Mouse (Mus musculus) gastrocnemius, adult 8-10 months (tissue): ENCODE data around the gene Mgat5b. TPM values are rescaled to one million over a fixed set of nuclear protein-coding genes. Genes with fewer than 3 reads are reported as not detected.
A peak's percentile ranks its signal among the peaks of the same experiment; 100 is the strongest.

Source experiments
- DNase-seq, 2 experiments: peaks; one replicate each; pipeline ENCODE4 v3.0.0; 2022; ENCODE audit warnings: low spot score in 2 of 2
- total RNA-seq, 4 experiments: library from RNA; stranded (reverse); gene quantifications; 2 replicates each; pipeline ENCODE4 v1.2.4; 2022

Mgat5b gene
- total RNA-seq, 4 experiments from 2014 or later: not detected

DNA sequence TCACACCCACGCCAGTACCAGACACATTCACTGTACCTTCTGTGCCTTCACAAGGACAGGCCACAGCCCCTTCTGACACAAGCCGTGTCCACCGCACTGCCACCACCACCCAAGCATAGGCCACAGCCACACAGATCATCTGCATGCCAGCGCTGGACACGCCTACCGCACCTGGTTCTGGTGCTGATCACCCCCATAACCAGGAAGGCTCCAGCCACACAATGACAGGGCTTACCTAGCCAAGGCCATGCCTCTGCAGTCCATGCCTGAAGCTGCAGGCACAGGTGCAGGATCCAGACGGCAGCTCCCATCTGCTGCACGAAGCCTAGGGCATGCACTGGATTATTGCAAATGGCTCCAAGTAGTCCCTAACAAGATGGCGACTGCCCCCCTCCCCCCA, 54.8 kb downstream of the Mgat5b start:
- DNase-seq: no peak

DNA sequence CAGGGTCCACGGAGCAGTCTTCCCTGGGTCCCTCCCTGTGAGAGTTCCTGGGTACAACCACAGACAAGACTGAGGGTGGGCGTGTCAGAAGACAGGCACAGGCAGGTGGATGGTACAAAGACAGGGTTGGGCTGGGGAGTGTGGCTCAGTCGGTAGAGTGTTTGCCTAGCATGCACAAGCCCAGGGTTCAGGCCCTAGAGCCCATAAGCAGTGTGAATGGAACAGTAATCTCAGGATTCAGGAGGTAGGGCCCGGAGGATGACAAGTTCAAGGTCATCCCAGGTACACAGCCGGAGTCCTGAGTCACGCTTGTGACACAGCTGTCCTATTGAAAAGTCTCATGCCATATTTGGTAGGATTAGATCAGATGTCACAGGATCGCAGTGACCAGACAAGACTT, 55.7 kb downstream of the Mgat5b start:
- DNase-seq: no peak

DNA sequence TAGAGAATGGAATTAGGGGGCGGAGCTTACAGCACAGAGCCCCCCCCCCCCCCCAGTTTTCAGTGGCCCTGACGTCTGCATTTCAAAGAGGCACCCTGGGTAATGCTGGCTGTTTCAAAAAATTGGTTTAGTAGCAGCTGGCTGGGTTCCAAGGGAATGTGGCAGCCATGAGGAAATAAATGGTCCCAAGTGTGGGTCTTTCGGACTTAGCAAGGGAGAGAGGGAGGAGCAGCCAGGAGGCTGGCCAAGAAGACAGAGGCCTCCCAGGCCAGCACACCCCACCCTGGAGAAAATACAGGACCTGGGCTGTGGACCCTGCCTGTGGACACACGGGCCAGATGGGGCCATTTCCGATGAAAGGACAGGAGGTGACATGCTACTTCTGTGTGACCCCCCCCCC, 61.6 kb downstream of the Mgat5b start:
- no peak for DNase-seq

DNA sequence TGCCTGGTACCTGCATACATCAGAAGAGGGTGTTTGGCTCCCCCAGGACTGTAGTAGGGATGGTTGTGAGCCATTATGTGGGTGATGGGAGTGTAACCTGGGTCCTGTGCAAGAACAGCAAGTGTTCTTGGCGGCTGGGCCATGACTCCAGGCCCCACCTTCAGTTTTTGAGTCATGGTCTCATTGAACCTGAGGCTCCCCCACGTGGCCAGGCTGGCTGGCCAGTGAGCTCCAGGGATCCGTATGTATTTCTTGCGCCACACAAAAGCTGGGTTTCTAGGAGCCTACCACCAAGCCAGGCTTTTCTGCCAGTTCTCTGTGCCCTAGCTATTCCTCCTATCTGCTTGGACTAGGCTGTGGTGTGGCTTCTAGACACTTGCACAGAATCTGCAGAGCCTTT, 63.9 kb downstream of the Mgat5b start:
- DNase-seq: no peak

GRCm38 (mm10) chr11:116985504-116986385, 67.1 kb downstream of the Mgat5b start:
- DNase-seq: no peak

DNA sequence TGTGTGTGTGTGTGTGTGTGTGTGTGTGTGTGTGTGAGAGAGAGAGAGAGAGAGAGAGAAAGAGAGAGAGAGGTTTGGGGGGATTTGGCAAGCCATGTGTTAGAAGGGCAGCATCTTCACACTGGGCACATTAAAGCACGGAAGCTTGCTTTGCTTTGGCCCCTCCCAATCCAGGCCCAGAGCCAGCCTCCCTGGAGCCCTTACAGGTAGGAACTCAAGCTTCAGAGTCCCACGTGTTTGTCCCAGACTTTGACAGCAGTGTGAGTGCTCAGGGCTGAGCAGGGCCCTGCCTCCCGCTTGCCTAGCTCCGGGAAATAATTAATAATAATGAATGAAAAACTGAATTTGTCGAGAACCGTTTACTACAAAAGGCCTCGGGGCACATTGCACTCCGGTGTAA, 69.5 kb downstream of the Mgat5b start:
- DNase-seq: no peak

DNA sequence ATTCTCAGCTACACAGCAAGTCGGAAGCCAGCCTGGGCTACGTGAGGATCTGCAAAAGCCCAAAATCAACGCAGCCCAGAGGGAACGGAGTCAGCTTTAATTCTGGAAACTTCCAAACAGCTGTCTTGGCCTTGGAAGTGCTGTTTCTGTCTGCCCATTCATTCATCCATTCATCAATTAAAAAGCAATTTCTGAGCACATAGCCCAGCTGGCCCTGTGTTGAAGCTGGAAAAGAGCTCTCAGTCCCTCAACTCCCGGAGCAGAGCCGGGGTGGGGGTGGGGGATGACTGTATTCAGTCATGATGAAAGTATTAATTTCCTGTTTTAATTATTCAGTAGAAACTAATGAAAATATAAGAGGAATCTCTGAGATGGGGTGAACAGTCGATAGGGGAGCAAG, 71.6 kb downstream of the Mgat5b start:
- DNase-seq: no peak

GRCm38 (mm10) chr11:116991410-116991809, 72.7 kb downstream of the Mgat5b start:
- no peak for DNase-seq

GRCm38 (mm10) chr11:116991964-116992363, 73.3 kb downstream of the Mgat5b start:
- DNase-seq: no peak

- no peak for DNase-seq
Measured at GRCm38 (mm10) chr11:116994095-116994582, 75.5 kb downstream of the Mgat5b start.

- no peak for DNase-seq
Measured at GRCm38 (mm10) chr11:116996976-116997375, 78.3 kb downstream of the Mgat5b start.

DNA sequence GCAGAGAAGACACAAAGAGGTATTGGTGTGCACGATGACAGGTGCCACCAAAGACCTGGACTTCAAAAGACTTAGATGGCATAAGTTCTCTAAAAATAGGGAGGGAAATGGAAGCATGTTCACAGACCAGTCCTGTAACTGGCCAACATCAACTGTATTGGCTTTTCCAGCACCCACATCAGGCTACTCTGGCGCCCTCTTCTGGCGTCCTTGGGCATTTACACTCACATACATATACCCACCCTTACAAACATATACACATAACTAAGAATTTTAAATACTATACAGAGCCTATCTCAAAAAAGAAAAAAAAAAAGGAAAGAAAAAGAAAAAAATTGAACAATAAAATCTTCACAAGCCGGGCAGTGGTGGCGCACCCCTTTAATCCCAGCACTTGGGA, 80.3 kb downstream of the Mgat5b start:
- no peak for DNase-seq

GRCm38 (mm10) chr11:117000219-117000618, 81.6 kb downstream of the Mgat5b start:
- DNase-seq: no peak

DNA sequence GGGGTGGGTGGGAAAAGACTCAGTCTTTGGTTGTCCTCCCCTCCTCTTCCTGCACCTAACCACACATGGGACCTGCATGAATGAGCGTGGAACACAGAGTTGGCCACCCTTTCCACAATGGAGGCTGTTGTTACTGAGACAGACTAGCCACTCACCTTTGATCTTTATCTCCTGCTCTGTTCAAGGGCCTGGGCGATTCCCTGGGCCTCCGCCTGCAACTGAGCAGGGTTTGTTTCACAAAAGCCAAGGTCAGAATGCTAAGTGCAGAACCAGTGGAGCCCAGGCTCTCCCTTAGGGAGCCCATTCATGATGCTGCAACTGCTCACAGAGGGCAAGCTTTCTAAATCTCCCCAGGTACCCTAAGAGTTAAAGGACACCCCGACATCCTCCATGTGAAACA, 83.1 kb downstream of the Mgat5b start:
- DNase-seq: no peak

DNA sequence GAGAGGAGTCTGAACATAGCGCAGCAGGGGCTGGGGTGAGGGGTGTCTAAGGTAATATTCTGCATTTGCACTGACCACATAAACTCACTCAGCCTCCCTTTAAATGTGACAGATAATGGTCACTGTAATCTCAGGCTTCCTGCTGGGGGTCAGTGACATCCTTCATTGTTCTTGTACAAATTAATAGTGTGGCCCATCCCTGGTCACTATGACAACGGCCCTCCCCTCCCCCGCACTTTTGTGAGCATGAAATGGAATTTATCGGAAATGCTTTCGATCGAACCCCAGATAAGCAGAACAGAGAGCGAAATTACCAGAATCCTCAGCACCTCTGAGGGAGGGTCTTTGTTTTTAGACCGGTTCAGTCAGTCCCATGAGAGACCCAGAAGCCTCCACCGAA, 84.8 kb downstream of the Mgat5b start:
- DNase-seq: no peak

- DNase-seq: no peak
Measured at GRCm38 (mm10) chr11:117004277-117004676, 85.6 kb downstream of the Mgat5b start.

DNA sequence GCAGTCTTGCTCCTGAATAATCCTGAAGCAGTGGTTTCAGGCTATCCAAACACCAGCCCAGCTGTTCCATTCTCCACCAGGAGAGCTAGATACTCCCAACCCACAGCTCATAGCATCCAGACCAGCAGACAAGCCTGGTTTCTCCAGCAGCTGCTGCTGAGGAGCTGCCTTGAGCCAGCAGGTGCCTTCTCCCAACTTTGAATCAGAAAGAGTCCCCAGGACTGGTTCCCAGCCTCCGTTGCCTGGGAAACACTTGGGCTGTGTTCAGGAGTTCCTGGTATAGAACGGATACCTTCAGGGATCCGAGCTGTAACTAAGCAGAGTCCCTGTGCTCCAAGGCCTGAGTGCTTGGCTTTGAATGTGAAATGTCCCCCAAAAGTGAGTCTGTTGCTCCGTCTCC, 98.8 kb downstream of the Mgat5b start:
- no peak for DNase-seq

GRCm38 (mm10) chr11:117018410-117018809, 99.7 kb downstream of the Mgat5b start:
- peak; percentile 29 to 35 for DNase-seq

DNA sequence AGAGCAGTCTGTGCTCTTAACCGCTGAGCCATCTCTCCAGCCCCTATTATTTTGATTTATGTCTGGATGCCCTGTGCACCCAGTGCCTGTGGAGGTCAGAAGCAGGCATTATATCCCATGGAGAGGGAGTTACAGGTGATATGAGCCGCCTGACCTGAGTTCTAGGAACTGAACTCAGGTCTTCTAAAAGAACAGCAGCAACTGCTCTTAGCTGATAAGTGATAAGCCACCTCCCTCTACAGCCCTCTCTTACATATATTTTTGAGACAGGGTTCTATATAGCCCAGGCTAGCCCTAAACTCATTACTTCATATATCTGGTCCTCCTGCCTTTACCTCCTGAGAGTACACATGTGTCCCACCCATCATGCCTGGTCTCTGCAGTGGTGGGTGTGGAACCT, 102.4 kb downstream of the Mgat5b start:
- DNase-seq: no peak

DNA sequence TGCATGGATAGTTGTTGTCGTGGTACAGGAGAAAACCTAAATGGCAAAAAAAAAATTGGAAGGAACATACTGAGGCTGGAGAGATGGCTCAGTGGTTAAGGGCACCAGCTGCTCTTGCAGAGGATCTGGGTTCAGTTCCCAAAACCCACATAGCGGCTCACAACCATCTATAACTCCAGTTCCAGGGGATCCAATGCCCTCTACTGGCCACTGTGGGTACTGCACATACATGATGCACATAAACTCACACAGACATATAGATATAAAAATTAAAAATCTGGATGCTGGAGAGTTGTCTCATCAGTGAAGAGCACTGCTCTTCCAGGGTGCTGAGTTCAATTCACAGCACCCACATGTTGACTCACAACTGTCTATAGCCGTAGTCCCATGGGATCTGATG, 104.9 kb downstream of the Mgat5b start:
- DNase-seq: no peak

DNA sequence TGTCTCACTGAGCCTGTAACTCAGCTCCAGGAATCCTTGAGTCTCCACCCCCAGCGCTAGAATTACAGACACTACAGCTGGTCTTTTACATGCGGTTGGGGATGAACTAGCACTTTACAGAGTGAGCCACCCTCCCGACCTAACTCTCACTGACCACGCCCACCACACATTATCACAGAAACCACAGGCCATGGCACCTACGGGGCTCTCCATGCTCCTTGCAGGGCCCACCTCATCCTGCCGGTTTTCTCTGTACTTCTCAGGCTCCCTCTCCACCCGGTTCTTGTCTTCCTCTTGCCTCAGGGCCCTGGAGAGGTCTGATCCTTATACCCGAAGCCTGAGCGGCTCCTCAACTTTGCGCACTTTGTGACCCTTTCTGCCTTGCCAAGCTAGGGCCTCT, 109.0 kb downstream of the Mgat5b start:
- DNase-seq: no peak

DNA sequence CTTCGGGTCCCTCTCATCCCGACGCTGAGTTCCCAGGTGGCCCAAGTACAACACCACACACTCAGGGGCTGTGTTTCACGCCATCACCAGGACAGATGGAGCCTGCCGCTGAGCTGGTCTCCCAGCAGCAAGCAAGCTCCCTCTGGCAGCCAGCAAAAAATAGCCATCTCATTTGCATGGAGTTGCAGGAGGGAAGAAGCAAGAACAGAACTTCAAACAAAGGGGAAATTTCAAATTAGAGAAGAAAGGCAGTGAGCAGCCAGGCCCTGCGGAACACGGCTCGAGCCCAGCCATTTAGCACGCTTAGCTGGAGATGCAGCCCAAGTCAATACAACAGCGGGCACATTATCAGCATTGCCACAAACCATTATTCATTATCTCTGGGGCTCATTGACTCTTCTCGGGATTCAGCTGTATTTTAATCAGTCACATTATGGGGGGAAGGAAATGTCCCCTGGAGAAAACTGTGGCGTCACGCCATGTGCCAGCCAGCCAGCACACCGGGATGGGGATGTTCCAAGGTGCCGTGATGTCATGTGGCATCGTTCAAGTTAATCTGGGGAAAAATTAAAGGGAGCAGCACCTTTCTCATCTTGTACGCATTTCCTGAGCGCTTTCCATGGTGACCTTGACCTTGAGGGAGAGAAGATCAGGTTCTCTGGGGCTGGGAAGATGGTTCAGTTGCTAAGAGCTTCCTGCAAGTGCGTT, 110.4 kb downstream of the Mgat5b start:
- no peak for DNase-seq

DNA sequence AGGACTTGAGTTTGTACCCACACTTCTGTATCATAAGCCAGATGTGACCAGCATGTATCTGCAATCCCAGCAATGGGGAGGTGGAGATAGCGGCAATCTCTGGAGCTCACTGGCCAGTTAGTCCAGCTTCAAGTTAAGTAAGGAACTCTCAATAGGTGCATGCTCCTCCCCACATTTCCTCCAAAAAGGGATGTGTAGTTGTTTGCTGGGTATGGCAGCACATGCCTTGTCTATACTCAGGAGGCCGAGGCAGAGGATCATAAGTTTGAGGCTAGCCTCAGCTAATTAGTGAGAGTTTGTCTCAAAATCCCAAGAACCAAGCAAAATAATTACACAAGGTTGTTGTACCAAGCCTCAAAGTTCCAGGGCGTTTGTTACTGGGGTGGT, 110.9 kb downstream of the Mgat5b start:
- DNase-seq: no peak
